Mouse (Mus musculus): ENCODE data around the gene Olfr656. TPM values are rescaled to one million over a fixed set of nuclear protein-coding genes. Genes with fewer than 3 reads are reported as not detected.

The Olfr656 gene
- polyA plus RNA-seq (2015; fragmentation: Nextera tagmentation; extraction: Ambion mirVana): not detected in 2 replicates

GRCm38 (mm10) chr7:104613655-104614054, at the start of gene Olfr656:
Gene Olfr656, plus strand, starts transcription at chr7:104613955.
- no peak within 1 kb of the TSS for H3K9ac ChIP-seq (replicated peaks)
- H3K4me1 ChIP-seq (ENCODE audit: insufficient read depth): no peaks in the 10 kb centered on the region
- WGBS (ENCODE audit: insufficient replicate concordance): 66% methylated on average over 4 of the region's 4 CpGs
- ATAC-seq (no peak), DNase-seq (no peak)
- no peaks in the 10 kb centered on the region for H3K9me3 ChIP-seq (ENCODE audit: low read length)
- H3K4me3 ChIP-seq (ENCODE audit: low read depth, low read length): no peak within 1 kb of the TSS
- no peaks in the 10 kb centered on the region for H3K36me3 ChIP-seq (replicated peaks; ENCODE audit: insufficient read depth, low read length)
- H3K4me2 ChIP-seq (ENCODE audit: low read depth, low read length): no peak within 1 kb of the TSS
- no peak within 1 kb of the TSS for H3K27ac ChIP-seq (ENCODE audit: low read depth)
- TF ChIP-seq CTCF (IDR thresholded peaks at IDR 0.05; ENCODE audit: low read depth) (no peak), EP300 (IDR thresholded peaks at IDR 0.05; ENCODE audit: low read depth) (no peak)
- no peaks in the 10 kb centered on the region for H3K27me3 ChIP-seq (ENCODE audit: insufficient read depth, low read length)

DNA sequence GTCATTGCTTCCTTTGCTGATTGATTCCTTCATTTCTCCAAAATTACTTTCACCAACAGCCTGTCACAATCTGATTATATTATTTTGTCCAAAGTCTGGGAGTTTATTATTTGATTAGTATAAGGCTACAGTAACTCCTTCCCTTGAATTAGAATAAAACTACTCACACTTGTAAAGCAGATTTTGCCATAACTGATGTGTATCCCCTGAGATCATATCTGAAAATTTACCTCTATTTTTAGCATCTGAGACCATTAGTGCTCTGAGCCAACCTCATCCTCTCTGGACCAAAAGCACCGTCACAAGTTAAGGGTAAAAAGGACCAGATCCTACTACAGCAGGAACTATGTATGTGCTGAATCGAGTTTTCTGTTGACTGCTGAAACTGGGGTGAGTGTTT, 36.7 kb upstream of the Olfr656 start, which contains the start of gene Olfr653:
Gene Olfr653, plus strand, starts transcription at position 301 of the 400 bp plus-strand sequence.
- Histone ChIP-seq H3K36me3 (replicated peaks; ENCODE audit: insufficient read depth, low read length) (no peaks in the 10 kb centered on the region), H3K4me1 (ENCODE audit: insufficient read depth) (no peaks in the 10 kb centered on the region), H3K27ac (ENCODE audit: low read depth) (no peak within 1 kb of the TSS), H3K9me3 (ENCODE audit: low read length) (no peaks in the 10 kb centered on the region), H3K4me2 (ENCODE audit: low read depth, low read length) (no peak within 1 kb of the TSS), H3K27me3 (ENCODE audit: insufficient read depth, low read length) (no peaks in the 10 kb centered on the region), H3K9ac (replicated peaks) (no peak within 1 kb of the TSS), H3K4me3 (ENCODE audit: low read depth, low read length) (no peak within 1 kb of the TSS)
- ATAC-seq (no peak), DNase-seq (no peak)
- 57% methylated on average over 2 of the region's 2 CpGs for WGBS (ENCODE audit: insufficient replicate concordance)
- TF ChIP-seq EP300 (IDR thresholded peaks at IDR 0.05; ENCODE audit: low read depth) (no peak), CTCF (IDR thresholded peaks at IDR 0.05; ENCODE audit: low read depth) (no peak)

DNA sequence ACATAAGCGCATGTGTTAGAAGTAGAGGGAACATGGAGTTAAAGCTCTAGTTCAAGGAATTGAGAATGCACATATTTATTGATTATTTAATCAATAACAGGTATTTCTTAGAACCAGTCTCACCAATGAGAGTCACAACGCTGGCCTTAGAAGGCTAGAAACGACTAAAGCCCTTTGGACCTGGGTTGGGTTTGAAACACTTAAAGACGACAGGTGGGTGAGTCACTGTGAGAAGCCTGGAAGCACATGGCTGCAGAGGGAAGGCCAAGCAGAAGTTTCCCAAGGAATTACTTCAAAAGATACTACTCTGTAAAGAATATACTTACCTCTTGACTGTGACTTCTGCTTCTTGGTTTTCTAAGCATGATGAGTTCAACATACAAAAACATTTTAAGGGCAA, 32.9 kb upstream of the Olfr656 start:
- H3K4me2 ChIP-seq (ENCODE audit: low read depth, low read length): no peak overlapping the region
- H3K4me3 ChIP-seq (ENCODE audit: low read depth, low read length): no peak overlapping the region
- WGBS (ENCODE audit: insufficient replicate concordance): 81% methylated on average over 4 of the region's 4 CpGs
- no peaks in the 10 kb centered on the region for H3K36me3 ChIP-seq (replicated peaks; ENCODE audit: insufficient read depth, low read length)
- DNase-seq (no peak), ATAC-seq (no peak)
- no peak for TF ChIP-seq CTCF (IDR thresholded peaks at IDR 0.05; ENCODE audit: low read depth)
- no peak for TF ChIP-seq EP300 (IDR thresholded peaks at IDR 0.05; ENCODE audit: low read depth)
- H3K9me3 ChIP-seq (ENCODE audit: low read length): no peaks in the 10 kb centered on the region
- no peaks in the 10 kb centered on the region for H3K4me1 ChIP-seq (ENCODE audit: insufficient read depth)
- H3K27me3 ChIP-seq (ENCODE audit: insufficient read depth, low read length): no peaks in the 10 kb centered on the region
- H3K9ac ChIP-seq (replicated peaks): no peak overlapping the region
- no peak overlapping the region for H3K27ac ChIP-seq (ENCODE audit: low read depth)

- H3K4me2 ChIP-seq (ENCODE audit: low read depth, low read length): no peak overlapping the region
- no peak overlapping the region for H3K9ac ChIP-seq (replicated peaks)
- DNase-seq (no peak), ATAC-seq (no peak)
- H3K27ac ChIP-seq (ENCODE audit: low read depth): no peak overlapping the region
- no peaks in the 10 kb centered on the region for H3K4me1 ChIP-seq (ENCODE audit: insufficient read depth)
- H3K4me3 ChIP-seq (ENCODE audit: low read depth, low read length): no peak overlapping the region
- H3K9me3 ChIP-seq (ENCODE audit: low read length): no peaks in the 10 kb centered on the region
- TF ChIP-seq CTCF (IDR thresholded peaks at IDR 0.05; ENCODE audit: low read depth): no peak
- TF ChIP-seq EP300 (IDR thresholded peaks at IDR 0.05; ENCODE audit: low read depth): no peak
- WGBS (ENCODE audit: insufficient replicate concordance): 73% methylated on average over 4 of the region's 4 CpGs
- H3K27me3 ChIP-seq (ENCODE audit: insufficient read depth, low read length): no peaks in the 10 kb centered on the region
- no peaks in the 10 kb centered on the region for H3K36me3 ChIP-seq (replicated peaks; ENCODE audit: insufficient read depth, low read length)
Observed at GRCm38 (mm10) chr7:104581429-104581828, 32.3 kb upstream of the Olfr656 start.

GRCm38 (mm10) chr7:104586725-104587124, 27.0 kb upstream of the Olfr656 start, which contains the start of gene Olfr654:
Gene Olfr654, plus strand, starts transcription at chr7:104587025.
- 69% methylated on average over 4 of the region's 4 CpGs for WGBS (ENCODE audit: insufficient replicate concordance)
- Histone ChIP-seq H3K36me3 (replicated peaks; ENCODE audit: insufficient read depth, low read length) (no peaks in the 10 kb centered on the region), H3K27ac (ENCODE audit: low read depth) (no peak within 1 kb of the TSS), H3K4me2 (ENCODE audit: low read depth, low read length) (no peak within 1 kb of the TSS), H3K4me1 (ENCODE audit: insufficient read depth) (no peaks in the 10 kb centered on the region), H3K27me3 (ENCODE audit: insufficient read depth, low read length) (no peaks in the 10 kb centered on the region), H3K9ac (replicated peaks) (no peak within 1 kb of the TSS), H3K9me3 (ENCODE audit: low read length) (no peaks in the 10 kb centered on the region), H3K4me3 (ENCODE audit: low read depth, low read length) (no peak within 1 kb of the TSS)
- no peak for DNase-seq
- no peak for TF ChIP-seq CTCF (IDR thresholded peaks at IDR 0.05; ENCODE audit: low read depth)
- ATAC-seq: no peak

- Histone ChIP-seq H3K9ac (replicated peaks) (no peak overlapping the region), H3K4me3 (ENCODE audit: low read depth, low read length) (no peak overlapping the region), H3K27ac (ENCODE audit: low read depth) (no peak overlapping the region), H3K36me3 (replicated peaks; ENCODE audit: insufficient read depth, low read length) (no peaks in the 10 kb centered on the region), H3K9me3 (ENCODE audit: low read length) (no peaks in the 10 kb centered on the region), H3K4me2 (ENCODE audit: low read depth, low read length) (no peak overlapping the region), H3K4me1 (ENCODE audit: insufficient read depth) (no peaks in the 10 kb centered on the region), H3K27me3 (ENCODE audit: insufficient read depth, low read length) (no peaks in the 10 kb centered on the region)
- TF ChIP-seq EP300 (IDR thresholded peaks at IDR 0.05; ENCODE audit: low read depth) (no peak), CTCF (IDR thresholded peaks at IDR 0.05; ENCODE audit: low read depth) (no peak)
- WGBS (ENCODE audit: insufficient replicate concordance): 79% methylated on average over 5 of the region's 5 CpGs
- ATAC-seq: no peak
- DNase-seq: no peak
Observed at GRCm38 (mm10) chr7:104588274-104588673, 25.5 kb upstream of the Olfr656 start.

DNA sequence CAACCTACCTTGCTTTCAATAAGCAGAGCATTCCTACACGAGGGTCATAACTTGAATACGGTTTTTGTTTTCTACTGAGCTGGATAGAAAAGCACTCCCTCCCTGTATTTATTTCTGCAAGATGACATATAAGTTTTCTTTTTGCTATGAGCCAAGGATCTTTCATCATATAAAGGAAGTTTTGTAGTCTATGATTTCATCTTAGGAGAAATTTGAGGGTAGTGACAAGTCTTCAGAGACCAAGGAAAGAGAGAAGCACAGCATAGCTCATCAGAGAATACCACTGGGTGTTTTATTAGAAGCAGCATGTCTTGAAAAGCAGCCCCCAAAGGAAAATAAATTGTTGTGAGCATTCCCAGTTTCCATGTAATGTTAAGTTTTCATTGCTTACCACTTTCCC, 12.1 kb upstream of the Olfr656 start, which contains the start of gene Olfr655:
Gene Olfr655, minus strand, starts transcription at position 101 of the 400 bp plus-strand sequence.
- Histone ChIP-seq H3K27me3 (ENCODE audit: insufficient read depth, low read length) (no peaks in the 10 kb centered on the region), H3K4me1 (ENCODE audit: insufficient read depth) (no peaks in the 10 kb centered on the region), H3K4me3 (ENCODE audit: low read depth, low read length) (no peak within 1 kb of the TSS), H3K9ac (replicated peaks) (no peak within 1 kb of the TSS), H3K36me3 (replicated peaks; ENCODE audit: insufficient read depth, low read length) (no peaks in the 10 kb centered on the region), H3K4me2 (ENCODE audit: low read depth, low read length) (no peak within 1 kb of the TSS), H3K27ac (ENCODE audit: low read depth) (no peak within 1 kb of the TSS), H3K9me3 (ENCODE audit: low read length) (no peaks in the 10 kb centered on the region)
- TF ChIP-seq EP300 (IDR thresholded peaks at IDR 0.05; ENCODE audit: low read depth) (no peak), CTCF (IDR thresholded peaks at IDR 0.05; ENCODE audit: low read depth) (no peak)
- WGBS (ENCODE audit: insufficient replicate concordance): 70% methylated on average over 2 of the region's 2 CpGs
- no peak for ATAC-seq
- no peak for DNase-seq
